Comparison of ENCODE assay signal across 8 mouse cellular contexts in the genomic region with DNA sequence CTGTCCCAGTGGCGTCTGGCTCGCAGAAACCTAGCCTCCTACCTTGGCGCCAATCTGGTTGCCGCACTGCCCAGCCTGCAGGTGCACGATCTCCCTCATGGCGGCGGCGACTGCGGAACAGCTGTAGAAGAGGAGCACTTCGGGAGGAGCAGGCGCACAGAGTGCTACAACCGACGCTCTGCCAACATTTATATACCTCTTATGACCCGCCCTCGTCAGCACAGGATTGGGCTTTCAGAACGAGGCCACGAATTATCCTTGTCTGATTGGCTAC. TPM values are rescaled to one million over a fixed set of nuclear protein-coding genes. Genes with fewer than 3 reads are reported as not detected.
DNase-seq lines count a peak whose midpoint lies in the region; ATAC-seq and TF ChIP-seq lines count a peak whose summit lies in the region.

A gene (minus strand): TSS at position 211 of the 274 bp plus-strand sequence.

- TF ChIP-seq CTCF in left cerebral cortex, adult 2 months (IDR thresholded peaks at IDR 0.05), result peak; percentile 13; the same call in 1 of the 2 replicates
- peak; percentile 14; the same call in 1 of the 2 replicates for TF ChIP-seq CTCF in brain, embryonic 14.5 days (IDR thresholded peaks at IDR 0.05; ENCODE audit: borderline replicate concordance, extremely low read depth, insufficient read depth, insufficient read length)

- H3K4me1 ChIP-seq in midbrain, embryonic 13.5 days (replicated peaks), result peaks cover 26% of the 10 kb centered on the region

- no peak for DNase-seq in left cerebral cortex, adult 2 months (ENCODE audit: extremely low spot score in 1 of 2, low spot score in 2 of 2)
- no peak for DNase-seq in left cerebral cortex, adult 11 months (ENCODE audit: low spot score)
- DNase-seq in brain, embryonic 14.5 days (ENCODE audit: low read depth), result no peak
- no peak for DNase-seq in gonadal fat pad, adult 2 months (ENCODE audit: low read depth)
- no peak for DNase-seq in layer of hippocampus, postnatal 10 days (ENCODE audit: low spot score in 2 of 2)
- no peak for DNase-seq in urinary bladder, postnatal 36 days (ENCODE audit: low spot score in 2 of 2)

- peak within 1 kb of the TSS; percentile 94 for H3K9ac ChIP-seq in midbrain, embryonic 13.5 days (replicated peaks)

- H3K4me2 ChIP-seq in midbrain, embryonic 13.5 days (replicated peaks), result peak within 1 kb of the TSS; percentile 98

- no peak for ATAC-seq in midbrain, embryonic 13.5 days
- no peak for ATAC-seq in cerebellum, adult (ENCODE audit: insufficient number of reproducible peaks, low FRiP score, low TSS enrichment)

- H3K9me3 ChIP-seq in midbrain, embryonic 13.5 days, result no peaks in the 10 kb centered on the region

- WGBS in midbrain, embryonic 13.5 days, result under 1% methylated on average over 17 of the region's 17 CpGs

- peak within 1 kb of the TSS; percentile 93 for H3K4me3 ChIP-seq in left cerebral cortex, adult 2 months
- peak within 1 kb of the TSS; percentile 89 for H3K4me3 ChIP-seq in midbrain, embryonic 13.5 days (replicated peaks)

- peaks cover 13% of the 10 kb centered on the region for H3K36me3 ChIP-seq in midbrain, embryonic 13.5 days

- intact Hi-C loops in left cerebral cortex, adult 2 months (cut with DNase I), result loop anchor here (2.0 kb wide), 1 partner anchor 14 kb away; a partner anchor contains a TSS

- TF ChIP-seq POLR2A in brain, embryonic 14.5 days (IDR thresholded peaks at IDR 0.05; ENCODE audit: borderline replicate concordance, extremely low read depth, insufficient read depth, insufficient read length, poor library complexity, severe bottlenecking), result peak; percentile 96

- no peaks in the 10 kb centered on the region for H3K27me3 ChIP-seq in midbrain, embryonic 13.5 days

- peak within 1 kb of the TSS; percentile 96 for H3K27ac ChIP-seq in left cerebral cortex, adult 2 months
- H3K27ac ChIP-seq in midbrain, embryonic 13.5 days, result peak within 1 kb of the TSS; percentile 96

RNA-seq across cellular contexts. Expression of the gene that starts here (rescaled TPM):
- 100 to 1,000 TPM; 317 to 329 TPM for total RNA-seq in left cerebral cortex, adult 2 months (2021)
- polyA plus RNA-seq in brain, embryonic 14.5 days (2012; rRNA removed), result 449 and 524 TPM in 2 replicates
- 468 and 584 TPM in 2 replicates for polyA plus RNA-seq in gonadal fat pad, adult 2 months (2012; rRNA removed)
- total RNA-seq in layer of hippocampus, postnatal 10 days (2021), result 100 to 1,000 TPM; 394 to 449 TPM
- 362 and 392 TPM in 2 replicates for polyA plus RNA-seq in midbrain, embryonic 13.5 days (2015; fragmentation: Nextera tagmentation; extraction: Ambion mirVana)
